Mouse (Mus musculus) ES-Bruce4 (cell line): ENCODE data around the gene Olfr168. TPM values are rescaled to one million over a fixed set of nuclear protein-coding genes. Genes with fewer than 3 reads are reported as not detected.
"Not testable (repeated sequence)": the region's sequence is repeated elsewhere in the genome, so short reads cannot be mapped to it uniquely, and the experiment has no call there.

Experiments
- H3K27ac ChIP-seq: 2 replicates; pipeline ENCODE4 v1.5.1; 2012; ENCODE audit warnings: low read length, inconsistent platforms; ENCODE audit not compliant: insufficient read depth
- H3K27me3 ChIP-seq: 2 replicates; pipeline ENCODE4 v1.6.1; 2012; ENCODE audit warnings: mild to moderate bottlenecking, low read length, inconsistent platforms; ENCODE audit not compliant: control insufficient read depth, poor library complexity, insufficient read depth, severe bottlenecking
- H3K36me3 ChIP-seq: 2 replicates; pipeline ENCODE4 v1.6.1; 2012; ENCODE audit warnings: inconsistent platforms, mild to moderate bottlenecking, low read length, moderate library complexity; ENCODE audit not compliant: control insufficient read depth, poor library complexity, insufficient read depth, severe bottlenecking
- H3K4me1 ChIP-seq: one replicate; pipeline ENCODE4 v1.8.1; 2011; ENCODE audit warnings: low read length; ENCODE audit not compliant: control insufficient read depth, insufficient read depth
- H3K4me3 ChIP-seq: 2 replicates; pipeline ENCODE4 v1.5.1; 2011; ENCODE audit warnings: low read depth, mild to moderate bottlenecking, low read length
- H3K9ac ChIP-seq: 2 replicates; pipeline ENCODE4 v1.6.1; 2012; ENCODE audit warnings: low read depth, mild to moderate bottlenecking, inconsistent platforms; ENCODE audit not compliant: poor library complexity, severe bottlenecking
- H3K9me3 ChIP-seq: replicated peaks from 2 replicates; pipeline ENCODE4 v1.6.1; 2012; ENCODE audit warnings: mild to moderate bottlenecking, low read length, inconsistent platforms; ENCODE audit not compliant: control insufficient read depth, poor library complexity, insufficient read depth, severe bottlenecking
- CTCF ChIP-seq: IDR thresholded peaks from one replicate; pipeline ENCODE4 v1.8.1; 2011; ENCODE audit warnings: low read depth, low read length
- EP300 ChIP-seq: IDR thresholded peaks from 2 replicates; pipeline ENCODE4 v1.6.1; 2011; ENCODE audit warnings: low read depth, low read length; ENCODE audit not compliant: insufficient read depth
- POLR2A ChIP-seq: IDR thresholded peaks from one replicate; pipeline ENCODE4 v1.8.1; 2011; ENCODE audit warnings: low read length; ENCODE audit not compliant: insufficient read depth
- polyA plus RNA-seq: library from polyadenylated mRNA; stranded (reverse); fragments of >200 nt; gene quantifications from 2 replicates; pipeline ENCODE4 v1.2.4, GENCODE M21; 2011; ENCODE audit warnings: low read depth; ENCODE audit not compliant: missing spikeins, insufficient read depth, insufficient read length

The Olfr168 gene
- not detected in 2 replicates for polyA plus RNA-seq

DNA sequence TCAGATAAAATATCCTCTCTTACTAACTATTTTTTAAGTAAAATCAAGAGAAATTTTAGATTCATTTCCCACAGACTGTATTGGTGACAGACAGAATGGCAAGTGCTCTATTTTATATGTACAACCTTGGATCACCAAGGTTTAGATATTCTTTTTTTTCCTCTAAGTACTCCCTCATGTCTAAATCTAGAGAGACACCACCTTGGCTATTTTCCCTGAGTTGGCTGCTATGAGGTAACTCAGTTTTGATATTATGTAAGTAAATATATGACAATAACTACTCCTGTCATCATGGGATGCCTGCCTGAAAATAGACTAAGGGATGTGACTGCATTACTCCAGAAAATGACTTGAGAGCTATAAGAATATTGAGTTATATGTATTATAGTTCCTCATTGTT, at the start of gene Olfr168:
TSS of gene Olfr168 (minus strand) at position 101 of the 400 bp plus-strand sequence.
- Histone ChIP-seq H3K4me3 (no peak within 1 kb of the TSS), H3K4me1 (no peaks in the 10 kb centered on the region), H3K27me3 (no peaks in the 10 kb centered on the region), H3K9ac (no peak within 1 kb of the TSS), H3K27ac (no peak within 1 kb of the TSS), H3K36me3 (no peaks in the 10 kb centered on the region), H3K9me3 (no peaks in the 10 kb centered on the region)
- TF ChIP-seq CTCF: no peak
- no peak for TF ChIP-seq POLR2A
- no peak for TF ChIP-seq EP300

DNA sequence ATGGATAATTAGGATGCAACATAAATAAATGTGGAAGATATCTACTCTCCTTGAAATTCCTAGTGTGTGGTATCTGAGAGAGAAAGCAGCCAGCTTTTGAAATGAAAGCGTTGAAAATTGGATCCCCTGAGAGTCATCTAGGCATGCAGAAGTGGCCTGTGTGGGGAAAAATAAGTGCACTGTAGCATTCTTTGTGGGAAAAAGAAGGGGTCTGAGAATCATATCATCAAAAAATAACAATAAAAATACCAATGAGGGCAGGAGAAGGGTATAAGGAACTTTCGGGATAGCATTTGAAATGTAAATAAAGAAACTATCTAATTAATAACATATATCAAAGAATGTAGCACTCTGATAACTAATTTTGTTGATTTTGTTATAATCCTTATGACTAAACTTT, 36.4 kb upstream of the Olfr168 start, which contains the start of gene Olfr169:
TSS of gene Olfr169 (minus strand) at position 101 of the 400 bp plus-strand sequence.
- not testable (repeated sequence) for H3K9ac ChIP-seq, H3K4me3 ChIP-seq, H3K27me3 ChIP-seq, H3K27ac ChIP-seq, H3K9me3 ChIP-seq, H3K36me3 ChIP-seq, H3K4me1 ChIP-seq

DNA sequence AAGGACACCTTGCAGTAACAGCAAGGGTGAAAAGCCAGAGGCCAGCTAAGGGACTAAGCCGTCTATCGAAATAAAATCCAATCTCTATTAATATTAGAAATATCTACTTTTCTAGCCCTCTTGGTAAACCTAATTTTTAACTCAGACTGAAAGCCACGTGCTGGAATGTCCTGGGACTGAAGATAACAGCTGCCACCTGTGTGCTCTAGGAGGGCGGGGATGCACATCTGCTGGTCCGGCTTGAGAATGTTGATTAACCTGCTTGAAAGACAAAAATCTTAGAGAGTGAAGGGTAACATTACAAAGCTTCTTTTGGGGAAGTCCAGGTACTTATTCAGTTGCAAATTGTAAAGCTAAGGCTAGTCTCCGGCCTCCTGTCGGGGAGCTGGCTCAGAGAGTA, 18.1 kb upstream of the Olfr168 start:
- H3K9me3 ChIP-seq: peaks cover 13% of the 10 kb centered on the region
- not testable (repeated sequence) for H3K27ac ChIP-seq, H3K4me1 ChIP-seq, H3K4me3 ChIP-seq, H3K27me3 ChIP-seq, H3K9ac ChIP-seq, H3K36me3 ChIP-seq

GRCm38 (mm10) chr16:19552246-19552645, 16.9 kb upstream of the Olfr168 start:
- H3K9ac ChIP-seq, H3K4me3 ChIP-seq, H3K27ac ChIP-seq, H3K27me3 ChIP-seq, H3K4me1 ChIP-seq, H3K36me3 ChIP-seq: not testable (repeated sequence)
- H3K9me3 ChIP-seq: peaks cover 13% of the 10 kb centered on the region

DNA sequence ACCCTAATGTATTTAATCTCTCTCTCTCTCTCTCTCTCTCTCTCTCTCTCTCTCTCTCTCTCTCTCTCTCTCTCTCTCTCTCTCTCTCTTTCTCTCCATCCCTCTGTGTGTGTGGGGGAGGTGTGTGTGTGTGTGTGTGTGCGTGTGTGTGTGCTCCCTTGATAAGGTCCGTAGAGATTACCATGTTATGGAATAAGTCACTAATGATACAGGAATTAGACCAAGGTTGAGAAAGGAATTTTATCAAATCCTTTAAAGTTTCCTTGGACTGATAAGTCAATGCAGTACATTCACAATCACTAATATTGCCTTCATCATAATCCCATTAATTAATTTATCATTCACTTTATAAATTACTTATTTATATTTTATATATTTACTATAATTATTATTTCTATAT, 13.2 kb downstream of the Olfr168 start, which contains the start of gene Olfr167:
TSS of gene Olfr167 (minus strand) at position 101 of the 400 bp plus-strand sequence.
- Histone ChIP-seq H3K9me3 (no peaks in the 10 kb centered on the region), H3K36me3 (no peaks in the 10 kb centered on the region), H3K9ac (no peak within 1 kb of the TSS), H3K27ac (no peak within 1 kb of the TSS), H3K4me3 (no peak within 1 kb of the TSS), H3K27me3 (no peaks in the 10 kb centered on the region), H3K4me1 (no peaks in the 10 kb centered on the region)
- TF ChIP-seq CTCF: no peak
- TF ChIP-seq POLR2A: no peak
- no peak for TF ChIP-seq EP300

- no peak for TF ChIP-seq CTCF
- TF ChIP-seq POLR2A: no peak
- TF ChIP-seq EP300: no peak
- no peak within 1 kb of the TSS for H3K27ac ChIP-seq
These were observed 52.0 kb downstream of the Olfr168 start, which contains the start of gene Olfr166 for GRCm38 (mm10) chr16:19483394-19483793. Gene Olfr166, plus strand, starts transcription at chr16:19483694.

More at GRCm38 (mm10) chr16:19483394-19483793, 52.0 kb downstream of the Olfr168 start, which contains the start of gene Olfr166:
- no peaks in the 10 kb centered on the region for H3K36me3 ChIP-seq
- H3K4me1 ChIP-seq: no peaks in the 10 kb centered on the region
- no peak within 1 kb of the TSS for H3K9ac ChIP-seq
- no peaks in the 10 kb centered on the region for H3K27me3 ChIP-seq
- H3K4me3 ChIP-seq: no peak within 1 kb of the TSS
- no peaks in the 10 kb centered on the region for H3K9me3 ChIP-seq

Other genes starting within 250 kb of the Olfr168 start
- not detected in 2 replicates for gene Olfr164, start 221.5 kb downstream of the Olfr168 start, polyA plus RNA-seq
- not detected in 2 replicates for gene Olfr165, start 112.4 kb downstream of the Olfr168 start, polyA plus RNA-seq
- not detected in 2 replicates for gene Olfr166, start 51.9 kb downstream of the Olfr168 start, polyA plus RNA-seq
- not detected in 2 replicates for gene Olfr167, start 13.3 kb downstream of the Olfr168 start, polyA plus RNA-seq
- not detected in 2 replicates for gene Olfr169, start 36.3 kb upstream of the Olfr168 start, polyA plus RNA-seq
- gene Olfr170, start 76.3 kb upstream of the Olfr168 start, polyA plus RNA-seq: not detected in 2 replicates
- not detected in 2 replicates for gene Olfr171, start 94.4 kb upstream of the Olfr168 start, polyA plus RNA-seq
- 0.26 TPM in 1 of 2 replicates, not detected in the other for gene Lamp3, start 170.8 kb upstream of the Olfr168 start, polyA plus RNA-seq
- 32.0 and 36.5 TPM in 2 replicates for gene B3gnt5, start 224.7 kb upstream of the Olfr168 start, polyA plus RNA-seq